22 mouse cellular contexts compared by ENCODE assay signal in the genomic region with DNA sequence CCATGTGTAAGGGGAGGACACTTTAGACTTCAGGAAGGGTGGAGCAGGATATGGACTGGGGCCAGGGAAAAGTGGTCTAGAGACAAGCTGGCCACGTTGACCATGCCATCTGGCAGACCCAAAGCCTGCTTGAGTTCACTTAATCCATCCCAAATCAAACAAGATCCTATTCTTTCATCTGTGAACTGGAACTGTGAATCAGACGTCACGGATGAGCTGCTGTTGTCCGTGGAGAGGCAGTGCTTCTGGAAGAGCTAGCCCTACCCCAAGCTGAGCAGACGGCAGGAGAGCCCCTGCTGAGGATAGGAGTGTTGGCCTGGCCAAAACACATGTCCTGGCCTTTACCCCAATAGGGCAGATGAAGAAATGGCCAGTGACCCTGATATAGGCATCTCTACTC. TPM values are rescaled to one million over a fixed set of nuclear protein-coding genes. Genes with fewer than 3 reads are reported as not detected.
DNase-seq lines count a peak whose midpoint lies in the region; ATAC-seq and TF ChIP-seq lines count a peak whose summit lies in the region.
"Had no signal": no experiment of that assay in that cellular context is flagged by ENCODE, and none has a peak within 500 bp of the region (broad histone marks: within the 10 kb centered on the region; RNA-seq: fewer than 3 reads in every experiment).

No protein-coding gene starts in this region.

- no peaks in the 10 kb centered on the region for H3K36me3 ChIP-seq in midbrain, postnatal 0 days (ENCODE audit: insufficient read depth, low read length)
- H3K36me3 ChIP-seq in midbrain, embryonic 15.5 days (replicated peaks): no peaks in the 10 kb centered on the region
- H3K36me3 ChIP-seq: embryonic facial prominence, embryonic 12.5 days; forebrain, embryonic 15.5 days; heart, embryonic 10.5 days; hindbrain, embryonic 12.5 days had no signal

- no peak for ATAC-seq in midbrain, postnatal 0 days (ENCODE audit: low FRiP score)
- no peak for ATAC-seq in midbrain, embryonic 15.5 days (replicated peaks)
- ATAC-seq: forebrain, embryonic 15.5 days had no signal

- H3K27ac ChIP-seq in midbrain, postnatal 0 days (ENCODE audit: low read depth, low read length): no peak overlapping the region
- H3K27ac ChIP-seq in midbrain, embryonic 15.5 days: no peak overlapping the region
- H3K27ac ChIP-seq: embryonic facial prominence, embryonic 12.5 days; forebrain, embryonic 15.5 days; heart, embryonic 10.5 days; hindbrain, embryonic 12.5 days had no signal

- intact Hi-C loops in left cerebral cortex, postnatal 4 days (cut with DNase I): no loop called here
- intact Hi-C loops in left cerebral cortex, postnatal 10 days (cut with DNase I): no loop called here

- H3K4me2 ChIP-seq in midbrain, postnatal 0 days (ENCODE audit: low read depth, low read length, poor library complexity, severe bottlenecking): no peak overlapping the region
- no peak overlapping the region for H3K4me2 ChIP-seq in midbrain, embryonic 15.5 days
- H3K4me2 ChIP-seq: embryonic facial prominence, embryonic 12.5 days; forebrain, embryonic 15.5 days; hindbrain, embryonic 12.5 days had no signal

- 34% methylated on average over 5 of the region's 5 CpGs for WGBS in midbrain, postnatal 0 days
- WGBS in midbrain, embryonic 15.5 days: 39% methylated on average over 5 of the region's 5 CpGs

- H3K9ac ChIP-seq in midbrain, postnatal 0 days (replicated peaks; ENCODE audit: low read length, poor library complexity, severe bottlenecking): no peak overlapping the region
- no peak overlapping the region for H3K9ac ChIP-seq in midbrain, embryonic 15.5 days
- H3K9ac ChIP-seq: embryonic facial prominence, embryonic 12.5 days; forebrain, embryonic 15.5 days; hindbrain, embryonic 12.5 days had no signal

- no peaks in the 10 kb centered on the region for H3K4me1 ChIP-seq in midbrain, postnatal 0 days (ENCODE audit: insufficient read depth, low read length)
- no peaks in the 10 kb centered on the region for H3K4me1 ChIP-seq in midbrain, embryonic 15.5 days
- H3K4me1 ChIP-seq: embryonic facial prominence, embryonic 12.5 days; forebrain, embryonic 15.5 days; hindbrain, embryonic 12.5 days had no signal

- TF ChIP-seq CTCF in midbrain, postnatal 0 days (IDR thresholded peaks at IDR 0.05): no peak

- DNase-seq in kidney, adult 9 months: peak; percentile 35
- DNase-seq in kidney, adult 11 months: no peak
- DNase-seq in left cerebral cortex, postnatal 4 days: peak; percentile 24
- DNase-seq in left cerebral cortex, postnatal 10 days (ENCODE audit: extremely low spot score in 1 of 2, low spot score in 2 of 2): no peak
- peak; percentile 25 for DNase-seq in midbrain, postnatal 0 days (ENCODE audit: low spot score)
- DNase-seq in gastrocnemius, postnatal 10 days: no peak
- DNase-seq: adrenal gland, adult 2 months; adrenal gland, postnatal 25 days; cerebellum, adult 2 months; heart, adult 18-20 months; heart, postnatal 10 days; heart, postnatal 4 days had no signal

- no peaks in the 10 kb centered on the region for H3K27me3 ChIP-seq in midbrain, postnatal 0 days (ENCODE audit: insufficient read depth, low read length)
- no peaks in the 10 kb centered on the region for H3K27me3 ChIP-seq in midbrain, embryonic 15.5 days (replicated peaks)
- H3K27me3 ChIP-seq: embryonic facial prominence, embryonic 12.5 days; forebrain, embryonic 15.5 days; hindbrain, embryonic 12.5 days had no signal

- no peak overlapping the region for H3K4me3 ChIP-seq in midbrain, postnatal 0 days (ENCODE audit: low read depth, low read length)
- H3K4me3 ChIP-seq in midbrain, embryonic 15.5 days: no peak overlapping the region
- H3K4me3 ChIP-seq: embryonic facial prominence, embryonic 12.5 days; forebrain, embryonic 15.5 days; heart, embryonic 10.5 days; hindbrain, embryonic 12.5 days had no signal

- H3K9me3 ChIP-seq in midbrain, postnatal 0 days (ENCODE audit: low read length): no peaks in the 10 kb centered on the region
- no peaks in the 10 kb centered on the region for H3K9me3 ChIP-seq in midbrain, embryonic 15.5 days
- H3K9me3 ChIP-seq: embryonic facial prominence, embryonic 12.5 days; forebrain, embryonic 15.5 days; heart, embryonic 10.5 days; hindbrain, embryonic 12.5 days had no signal

RNA-seq across cellular contexts. Expression of a gene that starts 3.9 kb away (rescaled TPM):
- not detected for total RNA-seq in left cerebral cortex, postnatal 4 days (2021)
- total RNA-seq in left cerebral cortex, postnatal 10 days (2021): not detected
- not detected in 2 replicates for total RNA-seq in midbrain, postnatal 0 days (2014; rRNA removed)
- polyA plus RNA-seq in midbrain, postnatal 0 days (2015; fragmentation: Nextera tagmentation; extraction: Ambion mirVana): not detected in 2 replicates
- not detected in 2 replicates for polyA plus RNA-seq in midbrain, embryonic 15.5 days (2015; fragmentation: Nextera tagmentation; extraction: Ambion mirVana)
- total RNA-seq in gastrocnemius, postnatal 10 days (2021): not detected
- total RNA-seq: CH12.LX; common myeloid progenitor, adult 5-6 weeks; gastrocnemius, adult 8-10 months; gastrocnemius, postnatal 4 days; heart, adult 18-20 months had no signal
- polyA plus RNA-seq: embryonic facial prominence, embryonic 12.5 days; forebrain, embryonic 11.5 days; forebrain, embryonic 15.5 days; hindbrain, embryonic 12.5 days had no signal

RNA-seq across cellular contexts. Expression of a gene that starts 32.1 kb away (rescaled TPM):
- 100 to 1,000 TPM; 152 to 153 TPM for total RNA-seq in left cerebral cortex, postnatal 4 days (2021)
- 100 to 1,000 TPM; 167 to 168 TPM for total RNA-seq in left cerebral cortex, postnatal 10 days (2021)
- 92.3 and 114 TPM in 2 replicates for total RNA-seq in midbrain, postnatal 0 days (2014; rRNA removed)
- polyA plus RNA-seq in midbrain, postnatal 0 days (2015; fragmentation: Nextera tagmentation; extraction: Ambion mirVana): 163 and 170 TPM in 2 replicates
- polyA plus RNA-seq in midbrain, embryonic 15.5 days (2015; fragmentation: Nextera tagmentation; extraction: Ambion mirVana): 173 and 181 TPM in 2 replicates
- total RNA-seq in gastrocnemius, postnatal 10 days (2021): 100 to 1,000 TPM; 158 to 160 TPM

RNA-seq across cellular contexts. Expression of a gene that starts 32.3 kb away (rescaled TPM):
- total RNA-seq in left cerebral cortex, postnatal 4 days (2021): 10 to 100 TPM; 69.7 to 70.1 TPM
- 10 to 100 TPM; 66.9 to 71.9 TPM for total RNA-seq in left cerebral cortex, postnatal 10 days (2021)
- 65.2 and 66.9 TPM in 2 replicates for total RNA-seq in midbrain, postnatal 0 days (2014; rRNA removed)
- 131 and 137 TPM in 2 replicates for polyA plus RNA-seq in midbrain, postnatal 0 days (2015; fragmentation: Nextera tagmentation; extraction: Ambion mirVana)
- polyA plus RNA-seq in midbrain, embryonic 15.5 days (2015; fragmentation: Nextera tagmentation; extraction: Ambion mirVana): 150 and 156 TPM in 2 replicates
- 10 to 100 TPM; 33.0 to 33.9 TPM for total RNA-seq in gastrocnemius, postnatal 10 days (2021)

RNA-seq across cellular contexts. Expression of a gene that starts 54.8 kb away (rescaled TPM):
- total RNA-seq in left cerebral cortex, postnatal 4 days (2021): 10 to 100 TPM; 75.3 to 77.0 TPM
- total RNA-seq in left cerebral cortex, postnatal 10 days (2021): 10 to 100 TPM; 58.8 to 59.4 TPM
- total RNA-seq in midbrain, postnatal 0 days (2014; rRNA removed): 63.1 and 74.4 TPM in 2 replicates
- 70.6 and 76.3 TPM in 2 replicates for polyA plus RNA-seq in midbrain, postnatal 0 days (2015; fragmentation: Nextera tagmentation; extraction: Ambion mirVana)
- 110 and 121 TPM in 2 replicates for polyA plus RNA-seq in midbrain, embryonic 15.5 days (2015; fragmentation: Nextera tagmentation; extraction: Ambion mirVana)
- 10 to 100 TPM; 23.9 to 33.3 TPM for total RNA-seq in gastrocnemius, postnatal 10 days (2021)

Comparison
In these comparisons a context has a peak if more than half of its experiments do, and no peak if none do; other contexts are left out.
1. DNase-seq: peak in kidney, adult 9 months (single experiment), left cerebral cortex, postnatal 4 days (single experiment) and midbrain, postnatal 0 days (single experiment); none in kidney, adult 11 months (single experiment), left cerebral cortex, postnatal 10 days (0 of 2) and gastrocnemius, postnatal 10 days (single experiment).